Mouse (Mus musculus) stomach, postnatal 0 days (tissue): ENCODE measurements at regions not wholly inside any gene's neighbourhood (a gene's known extent, or its start where the extent isn't known, plus 50 kb on each side); places are given as distances from the start of the nearest gene placed in this dataset.

Source experiments
- CTCF ChIP-seq: IDR thresholded peaks from 2 replicates; pipeline ENCODE4 v1.5.1; 2016; ENCODE audit warnings: antibody characterized with exemption, low read depth, mild to moderate bottlenecking, moderate library complexity
- EP300 ChIP-seq: optimal IDR thresholded peaks from 2 replicates; pipeline ENCODE3; 2016; ENCODE audit warnings: antibody characterized with exemption

- TF ChIP-seq CTCF (no peak), EP300 (no peak)
Measured at GRCm38 (mm10) chr3:15153710-15154109, 178.4 kb downstream of the Gm9733 start.
